In the genomic region with DNA sequence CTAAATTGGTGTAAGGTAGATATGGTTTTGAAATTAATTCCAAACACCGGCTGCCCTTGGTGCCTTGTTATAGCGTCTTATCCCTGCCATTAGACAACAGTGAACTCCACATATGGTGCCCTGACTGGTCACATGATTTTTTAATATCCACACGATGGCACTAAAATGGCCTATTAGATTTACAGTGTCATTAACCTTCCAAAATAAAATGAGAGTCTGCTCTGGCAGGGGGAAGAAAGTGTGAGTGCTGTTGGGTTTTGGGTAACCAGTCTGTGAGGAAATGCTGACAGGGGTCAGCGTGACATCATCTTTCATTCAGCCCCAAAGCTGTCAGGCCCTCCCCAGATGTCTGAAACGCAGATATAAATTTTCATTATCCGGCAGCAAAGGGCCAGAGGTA, we compare ENCODE assay signal across 13 mouse cellular contexts.
"Had no signal": no experiment of that assay in that cellular context is flagged by ENCODE, and none has a peak within 500 bp of the region (broad histone marks: within the 10 kb centered on the region; RNA-seq: fewer than 3 reads in every experiment).

No protein-coding gene starts in this region.

- H3K4me1 ChIP-seq: liver, embryonic 13.5 days; neural tube, embryonic 12.5 days had no signal

- H3K27me3 ChIP-seq: liver, embryonic 13.5 days; lung, embryonic 15.5 days; neural tube, embryonic 12.5 days had no signal

- ATAC-seq: liver, postnatal 0 days had no signal

- DNase-seq: kidney, adult 11 months; kidney, postnatal 36 days; layer of hippocampus, adult 9-11 months; liver; liver, embryonic 13.5 days; liver, postnatal 0 days; midbrain, embryonic 14.5 days; retina, postnatal 1 day; thymus, postnatal 36 days had no signal

- H3K9me3 ChIP-seq: liver, embryonic 13.5 days; lung, embryonic 15.5 days; neural tube, embryonic 12.5 days had no signal

- H3K36me3 ChIP-seq: liver, embryonic 13.5 days; lung, embryonic 15.5 days; neural tube, embryonic 12.5 days had no signal

- H3K9ac ChIP-seq: liver, embryonic 13.5 days; liver, postnatal 0 days; lung, embryonic 15.5 days; neural tube, embryonic 12.5 days had no signal

- H3K4me3 ChIP-seq: liver, embryonic 13.5 days; lung, embryonic 15.5 days; myocyte; neural tube, embryonic 12.5 days had no signal

- H3K4me2 ChIP-seq: liver, embryonic 13.5 days; lung, embryonic 15.5 days; neural tube, embryonic 12.5 days had no signal

- H3K27ac ChIP-seq: kidney, postnatal 0 days; liver, embryonic 13.5 days; lung, embryonic 15.5 days; neural tube, embryonic 12.5 days had no signal
